Comparison of ENCODE assay signal across 23 mouse cellular contexts in genomic region chr3:81989692-81990141, GRCm38 (mm10). TPM values are rescaled to one million over a fixed set of nuclear protein-coding genes. Genes with fewer than 3 reads are reported as not detected.
DNase-seq lines count a peak whose midpoint lies in the region; ATAC-seq lines count a peak whose summit lies in the region.
"Had no signal": no experiment of that assay in that cellular context is flagged by ENCODE, and none has a peak within 500 bp of the region (broad histone marks: within the 10 kb centered on the region; RNA-seq: fewer than 3 reads in every experiment).

No protein-coding gene starts in this region.

- no peak overlapping the region for H3K9ac ChIP-seq in midbrain, embryonic 11.5 days (ENCODE audit: low read length)
- no peak overlapping the region for H3K9ac ChIP-seq in midbrain, embryonic 15.5 days
- no peak overlapping the region for H3K9ac ChIP-seq in heart, embryonic 16.5 days (ENCODE audit: low read length)
- H3K9ac ChIP-seq: embryonic facial prominence, embryonic 13.5 days; forebrain, embryonic 12.5 days; hindbrain, embryonic 12.5 days; liver, embryonic 14.5 days had no signal

- ATAC-seq in midbrain, embryonic 11.5 days (ENCODE audit: low FRiP score): no peak
- ATAC-seq in midbrain, embryonic 15.5 days (replicated peaks): no peak
- peak; percentile 80 for ATAC-seq in heart, embryonic 16.5 days (replicated peaks; ENCODE audit: extremely low read depth, insufficient read depth, low FRiP score)
- ATAC-seq: intestine, postnatal 0 days; Patski had no signal

- H3K4me3 ChIP-seq in heart, embryonic 10.5 days: no peak overlapping the region
- H3K4me3 ChIP-seq in midbrain, embryonic 11.5 days (ENCODE audit: low read depth, low read length): no peak overlapping the region
- no peak overlapping the region for H3K4me3 ChIP-seq in midbrain, embryonic 15.5 days
- H3K4me3 ChIP-seq in heart, embryonic 16.5 days (ENCODE audit: low read length): no peak overlapping the region
- H3K4me3 ChIP-seq: embryonic facial prominence, embryonic 13.5 days; forebrain, embryonic 12.5 days; hindbrain, embryonic 12.5 days; midbrain, embryonic 10.5 days; myocyte had no signal

- H3K27me3 ChIP-seq in heart, embryonic 10.5 days (ENCODE audit: insufficient read depth, poor library complexity, severe bottlenecking): no peaks in the 10 kb centered on the region
- H3K27me3 ChIP-seq in midbrain, embryonic 11.5 days (ENCODE audit: control insufficient read depth, insufficient read depth, low read length): no peaks in the 10 kb centered on the region
- no peaks in the 10 kb centered on the region for H3K27me3 ChIP-seq in midbrain, embryonic 15.5 days (replicated peaks)
- no peaks in the 10 kb centered on the region for H3K27me3 ChIP-seq in heart, embryonic 16.5 days (ENCODE audit: control insufficient read depth, insufficient read depth, low read length)
- H3K27me3 ChIP-seq: CH12.LX; embryonic facial prominence, embryonic 13.5 days; forebrain, embryonic 12.5 days; hindbrain, embryonic 12.5 days had no signal

- H3K36me3 ChIP-seq in heart, embryonic 10.5 days: no peaks in the 10 kb centered on the region
- H3K36me3 ChIP-seq in midbrain, embryonic 11.5 days (ENCODE audit: control insufficient read depth, insufficient read depth, low read length): no peaks in the 10 kb centered on the region
- H3K36me3 ChIP-seq in midbrain, embryonic 15.5 days (replicated peaks): no peaks in the 10 kb centered on the region
- no peaks in the 10 kb centered on the region for H3K36me3 ChIP-seq in heart, embryonic 16.5 days (ENCODE audit: control insufficient read depth, insufficient read depth)
- H3K36me3 ChIP-seq: embryonic facial prominence, embryonic 13.5 days; forebrain, embryonic 12.5 days; hindbrain, embryonic 12.5 days; midbrain, embryonic 10.5 days had no signal

- H3K4me2 ChIP-seq in midbrain, embryonic 11.5 days: no peak overlapping the region
- no peak overlapping the region for H3K4me2 ChIP-seq in midbrain, embryonic 15.5 days
- H3K4me2 ChIP-seq in heart, embryonic 16.5 days (ENCODE audit: low read depth, low read length): no peak overlapping the region
- H3K4me2 ChIP-seq: embryonic facial prominence, embryonic 13.5 days; forebrain, embryonic 12.5 days; hindbrain, embryonic 12.5 days had no signal

- H3K4me1 ChIP-seq in heart, embryonic 10.5 days: peaks cover 9% of the 10 kb centered on the region
- H3K4me1 ChIP-seq in midbrain, embryonic 11.5 days (ENCODE audit: control insufficient read depth, insufficient read depth, low read length): no peaks in the 10 kb centered on the region
- no peaks in the 10 kb centered on the region for H3K4me1 ChIP-seq in midbrain, embryonic 15.5 days
- H3K4me1 ChIP-seq in heart, embryonic 16.5 days (ENCODE audit: control insufficient read depth, insufficient read depth, low read length): peaks cover 7% of the 10 kb centered on the region
- H3K4me1 ChIP-seq: embryonic facial prominence, embryonic 13.5 days; forebrain, embryonic 12.5 days; hindbrain, embryonic 12.5 days; midbrain, embryonic 10.5 days had no signal

- intact Hi-C loops in heart, postnatal 36 days (cut with DNase I): loop anchor here (10.0 kb wide), 2 partner anchors 735 to 865 kb away; no protein-coding TSS in a partner anchor
- intact Hi-C loops in left cerebral cortex, postnatal 14 days (cut with DNase I): no loop called here

- peak overlapping the region; percentile 79 for H3K27ac ChIP-seq in heart, embryonic 10.5 days
- H3K27ac ChIP-seq in midbrain, embryonic 11.5 days (ENCODE audit: low read depth, low read length): no peak overlapping the region
- no peak overlapping the region for H3K27ac ChIP-seq in midbrain, embryonic 15.5 days
- H3K27ac ChIP-seq in heart, embryonic 16.5 days (ENCODE audit: low read length): peak overlapping the region; percentile 47
- H3K27ac ChIP-seq: embryonic facial prominence, embryonic 13.5 days; forebrain, embryonic 12.5 days; hindbrain, embryonic 12.5 days; liver, embryonic 14.5 days; midbrain, embryonic 10.5 days had no signal

- no peaks in the 10 kb centered on the region for H3K9me3 ChIP-seq in heart, embryonic 10.5 days
- H3K9me3 ChIP-seq in midbrain, embryonic 11.5 days (ENCODE audit: control insufficient read depth, low read length): no peaks in the 10 kb centered on the region
- no peaks in the 10 kb centered on the region for H3K9me3 ChIP-seq in midbrain, embryonic 15.5 days
- no peaks in the 10 kb centered on the region for H3K9me3 ChIP-seq in heart, embryonic 16.5 days (replicated peaks; ENCODE audit: control insufficient read depth, low read length)
- H3K9me3 ChIP-seq: embryonic facial prominence, embryonic 13.5 days; forebrain, embryonic 12.5 days; hindbrain, embryonic 12.5 days; midbrain, embryonic 10.5 days had no signal

- 4% methylated on average over 2 of the region's 2 CpGs for WGBS in heart, embryonic 10.5 days
- 53% methylated on average over 2 of the region's 2 CpGs for WGBS in midbrain, embryonic 11.5 days
- WGBS in midbrain, embryonic 15.5 days: 45% methylated on average over 2 of the region's 2 CpGs
- WGBS in heart, embryonic 16.5 days: 0% methylated on average over 2 of the region's 2 CpGs

- DNase-seq in heart, embryonic 10.5 days (ENCODE audit: low spot score): peak; percentile 78
- no peak for DNase-seq in heart, postnatal 36 days
- DNase-seq in midbrain, embryonic 11.5 days (ENCODE audit: low spot score, missing footprints): peak; percentile 23
- no peak for DNase-seq in left cerebral cortex, postnatal 14 days (ENCODE audit: low spot score in 2 of 2)
- DNase-seq in gastrocnemius, postnatal 25 days: no peak
- DNase-seq: cerebellum, adult 9-10 months; kidney, postnatal 10 days; right cerebral cortex, postnatal 25 days; thymus, adult 18-20 months had no signal

RNA-seq across cellular contexts. Expression of gene Asic5, which starts 7.6 kb away (rescaled TPM):
- not detected in 2 replicates for polyA plus RNA-seq in heart, embryonic 10.5 days (2016; fragmentation: Nextera tagmentation; extraction: Ambion mirVana)
- total RNA-seq in heart, postnatal 36 days (2021): not detected
- polyA plus RNA-seq in midbrain, embryonic 11.5 days (2014; fragmentation: Nextera tagmentation; extraction: Ambion mirVana): not detected in 2 replicates
- polyA plus RNA-seq in midbrain, embryonic 15.5 days (2015; fragmentation: Nextera tagmentation; extraction: Ambion mirVana): not detected in 2 replicates
- polyA plus RNA-seq in heart, embryonic 16.5 days (2015; fragmentation: Nextera tagmentation; extraction: Ambion mirVana): not detected in 2 replicates
- total RNA-seq in left cerebral cortex, postnatal 14 days (2021): not detected
- not detected for total RNA-seq in gastrocnemius, postnatal 25 days (2021)
- total RNA-seq: adrenal gland, adult 18-20 months; CH12.LX; gastrocnemius, adult 18-20 months; left cerebral cortex, postnatal 10 days had no signal
- polyA plus RNA-seq: embryonic facial prominence, embryonic 13.5 days; forebrain, embryonic 12.5 days; hindbrain, embryonic 12.5 days; liver, embryonic 14.5 days; midbrain, embryonic 10.5 days; myocyte; Patski had no signal

RNA-seq across cellular contexts. Expression of gene Tdo2, which starts 13.7 kb away (rescaled TPM):
- polyA plus RNA-seq in heart, embryonic 10.5 days (2016; fragmentation: Nextera tagmentation; extraction: Ambion mirVana): 2.1 and 2.6 TPM in 2 replicates
- total RNA-seq in heart, postnatal 36 days (2021): not detected
- not detected in 2 replicates for polyA plus RNA-seq in midbrain, embryonic 11.5 days (2014; fragmentation: Nextera tagmentation; extraction: Ambion mirVana)
- polyA plus RNA-seq in midbrain, embryonic 15.5 days (2015; fragmentation: Nextera tagmentation; extraction: Ambion mirVana): 0.09 TPM in 1 of 2 replicates, not detected in the other
- polyA plus RNA-seq in heart, embryonic 16.5 days (2015; fragmentation: Nextera tagmentation; extraction: Ambion mirVana): 0.32 and 0.41 TPM in 2 replicates
- total RNA-seq in left cerebral cortex, postnatal 14 days (2021): 1 to 10 TPM; 1.6 to 1.7 TPM
- not detected for total RNA-seq in gastrocnemius, postnatal 25 days (2021)
- total RNA-seq: CH12.LX had no signal
- polyA plus RNA-seq: embryonic facial prominence, embryonic 13.5 days; hindbrain, embryonic 12.5 days; midbrain, embryonic 10.5 days; myocyte had no signal

RNA-seq across cellular contexts. Expression of gene Ctso, which starts 57.3 kb away (rescaled TPM):
- 10.1 and 15.9 TPM in 2 replicates for polyA plus RNA-seq in heart, embryonic 10.5 days (2016; fragmentation: Nextera tagmentation; extraction: Ambion mirVana)
- 1 to 10 TPM; 8.7 to 9.5 TPM for total RNA-seq in heart, postnatal 36 days (2021)
- polyA plus RNA-seq in midbrain, embryonic 11.5 days (2014; fragmentation: Nextera tagmentation; extraction: Ambion mirVana): 5.5 and 6.0 TPM in 2 replicates
- 6.5 and 7.7 TPM in 2 replicates for polyA plus RNA-seq in midbrain, embryonic 15.5 days (2015; fragmentation: Nextera tagmentation; extraction: Ambion mirVana)
- 20.5 and 22.1 TPM in 2 replicates for polyA plus RNA-seq in heart, embryonic 16.5 days (2015; fragmentation: Nextera tagmentation; extraction: Ambion mirVana)
- 10 to 100 TPM; 13.7 to 14.5 TPM for total RNA-seq in left cerebral cortex, postnatal 14 days (2021)
- total RNA-seq in gastrocnemius, postnatal 25 days (2021): 1 to 10 TPM; 3.6 to 4.6 TPM

Comparison
In these comparisons a context has a peak if more than half of its experiments do, and no peak if none do; other contexts are left out.
1. DNase-seq: peak in heart, embryonic 10.5 days (single experiment) and midbrain, embryonic 11.5 days (single experiment); none in heart, postnatal 36 days (0 of 2), left cerebral cortex, postnatal 14 days (0 of 2) and gastrocnemius, postnatal 25 days (single experiment).
2. H3K27ac ChIP-seq: peak in heart, embryonic 10.5 days (single experiment) and heart, embryonic 16.5 days (single experiment); none in midbrain, embryonic 11.5 days (single experiment) and midbrain, embryonic 15.5 days (single experiment).